Mouse (Mus musculus) intestine, embryonic 14.5 days (tissue): ENCODE data around the gene Slain1. TPM values are rescaled to one million over a fixed set of nuclear protein-coding genes. Genes with fewer than 3 reads are reported as not detected.

Experiments used
- ATAC-seq: fragments of 200-750 bp; cut with Nextera tagmentation; replicated peaks from 2 replicates; pipeline ENCODE4 v1.8.0; 2017; ENCODE audit warnings: low read depth, moderate number of reproducible peaks, moderate TSS enrichment, moderate library complexity; ENCODE audit not compliant: low FRiP score, low TSS enrichment
- DNase-seq: peaks from one replicate; pipeline ENCODE4 v3.0.0-alpha.2; 2018; ENCODE audit warnings: low spot score
- H3K27ac ChIP-seq: fragments of 300-500 bp; sonication (generic); 2 replicates; pipeline ENCODE4 v1.5.1; 2014; ENCODE audit warnings: low read depth, mild to moderate bottlenecking, control low read depth
- H3K27me3 ChIP-seq: fragments of 300-500 bp; sonication (generic); replicated peaks from 2 replicates; pipeline ENCODE4 v1.6.1; 2014; ENCODE audit warnings: low read length, control low read depth; ENCODE audit not compliant: control insufficient read depth, insufficient read depth
- H3K36me3 ChIP-seq: fragments of 300-500 bp; sonication (generic); 2 replicates; pipeline ENCODE4 v1.6.1; 2014; ENCODE audit warnings: low read length, control low read depth; ENCODE audit not compliant: control insufficient read depth, insufficient read depth
- H3K4me1 ChIP-seq: fragments of 300-500 bp; sonication (generic); replicated peaks from 2 replicates; pipeline ENCODE4 v1.6.1; 2014; ENCODE audit warnings: low read length, control low read depth, mixed read lengths; ENCODE audit not compliant: control insufficient read depth, insufficient read depth
- H3K4me2 ChIP-seq: fragments of 300-500 bp; sonication (generic); 2 replicates; pipeline ENCODE4 v1.6.1; 2014; ENCODE audit warnings: low read length
- H3K4me3 ChIP-seq: fragments of 300-500 bp; sonication (generic); 2 replicates; pipeline ENCODE4 v1.5.1; 2014; ENCODE audit warnings: low read depth, low read length, control low read depth, mixed read lengths
- H3K9ac ChIP-seq: fragments of 300-500 bp; sonication (generic); 2 replicates; pipeline ENCODE4 v1.6.1; 2014; ENCODE audit warnings: mild to moderate bottlenecking, low read length
- H3K9me3 ChIP-seq: fragments of 300-500 bp; sonication (generic); 2 replicates; pipeline ENCODE4 v1.6.1; 2016; ENCODE audit warnings: low read length, control low read depth; ENCODE audit not compliant: control insufficient read depth
- WGBS: fragments of 180-500 bp; shearing (Covaris S2); extraction: QIAGEN DNeasy Blood & Tissue Kit; methylation state at CpG from one replicate; pipeline ENCODE4 v1.1.7; 2014; 5-methylcytosine and 5-hydroxymethylcytosine counted together
- polyA plus RNA-seq: library from polyadenylated mRNA; unstranded; fragments of >200 nt; fragmentation: Nextera tagmentation; extraction: Ambion mirVana; gene quantifications from 2 replicates; pipeline ENCODE4 v1.2.1, GENCODE M21; 2014

Slain1 gene
- polyA plus RNA-seq, 1 experiment from 2014 or later, result 4.1 TPM

DNA sequence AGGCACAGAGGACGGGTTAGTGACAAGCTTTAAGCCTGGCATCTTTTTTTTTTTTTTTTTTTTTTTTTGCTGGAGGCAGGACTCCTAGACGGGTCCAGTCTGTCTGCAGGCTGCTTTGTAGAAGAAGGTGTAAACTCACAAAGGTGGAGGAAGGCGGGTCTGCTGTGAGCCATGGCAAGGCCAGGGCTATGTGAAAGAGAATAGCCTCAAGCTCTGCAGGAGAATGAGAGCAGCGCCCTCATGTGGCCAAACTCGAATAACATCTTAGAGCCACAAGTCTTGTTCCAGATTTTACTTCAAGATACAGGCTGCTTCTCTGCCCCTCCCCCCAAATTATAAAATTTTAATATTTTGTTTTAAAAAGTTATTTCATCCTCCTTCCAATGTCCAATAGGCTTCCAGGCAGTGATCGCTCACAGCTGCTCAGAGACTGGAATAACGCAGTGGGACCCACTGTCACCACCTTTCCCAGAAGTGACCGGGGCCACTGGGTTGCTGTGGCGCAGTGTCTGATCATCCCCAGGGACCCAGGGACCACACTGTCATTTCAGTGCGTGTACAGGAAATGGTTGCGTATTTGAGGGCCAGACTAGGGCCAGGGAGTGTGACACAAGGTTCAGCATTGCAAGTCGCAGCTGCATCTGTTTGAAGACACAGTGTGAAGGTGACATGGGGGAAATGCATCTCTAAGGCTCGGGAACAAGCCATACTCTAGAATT is 70.8 kb downstream of the Slain1 start:
- Histone ChIP-seq H3K9me3 (no peaks in the 10 kb centered on the region), H3K4me2 (no peak overlapping the region), H3K4me1 (peaks cover 5% of the 10 kb centered on the region; the same call in 1 of the 2 replicates), H3K36me3 (no peaks in the 10 kb centered on the region), H3K9ac (no peak overlapping the region), H3K27me3 (0 out of 2 replicates have a peak, but pooled peaks cover 2% of the 10 kb centered on the region), H3K27ac (no peak overlapping the region), H3K4me3 (no peak overlapping the region)
- peak; percentile 54; the same call in 1 of the 2 replicates for ATAC-seq
- DNase-seq, result peak; percentile 84
- 56% methylated on average over 13 of the region's 13 CpGs for WGBS

DNA sequence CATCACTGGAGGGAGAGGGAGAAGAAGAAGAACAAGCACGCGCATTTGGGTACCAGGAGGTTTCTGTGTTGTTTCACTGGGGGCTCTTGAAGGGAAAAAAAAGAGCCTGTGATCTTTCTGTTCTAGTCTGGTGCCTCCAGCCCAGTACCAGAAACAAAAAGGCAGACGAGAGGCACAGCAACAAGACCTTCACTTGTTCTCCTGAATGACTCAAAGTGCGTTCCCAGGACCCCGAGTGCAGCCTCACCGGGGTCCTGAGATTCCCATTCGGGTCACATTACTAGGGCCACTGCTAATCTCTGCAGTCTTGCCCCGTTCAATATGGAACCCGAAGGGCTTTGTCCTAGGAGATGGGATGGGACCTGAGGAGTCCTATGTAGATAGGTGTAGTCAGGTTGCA is 73.3 kb downstream of the Slain1 start:
- DNase-seq (no peak), ATAC-seq (no peak)
- no peaks in the 10 kb centered on the region for H3K36me3 ChIP-seq
- H3K4me3 ChIP-seq, result no peak overlapping the region
- no peaks in the 10 kb centered on the region for H3K9me3 ChIP-seq
- H3K27me3 ChIP-seq, result no peaks in the 10 kb centered on the region
- H3K27ac ChIP-seq, result no peak overlapping the region
- H3K4me1 ChIP-seq, result peaks cover 5% of the 10 kb centered on the region; the same call in 1 of the 2 replicates
- H3K4me2 ChIP-seq, result no peak overlapping the region
- WGBS, result 75% methylated on average over 9 of the region's 9 CpGs
- H3K9ac ChIP-seq, result no peak overlapping the region

DNA sequence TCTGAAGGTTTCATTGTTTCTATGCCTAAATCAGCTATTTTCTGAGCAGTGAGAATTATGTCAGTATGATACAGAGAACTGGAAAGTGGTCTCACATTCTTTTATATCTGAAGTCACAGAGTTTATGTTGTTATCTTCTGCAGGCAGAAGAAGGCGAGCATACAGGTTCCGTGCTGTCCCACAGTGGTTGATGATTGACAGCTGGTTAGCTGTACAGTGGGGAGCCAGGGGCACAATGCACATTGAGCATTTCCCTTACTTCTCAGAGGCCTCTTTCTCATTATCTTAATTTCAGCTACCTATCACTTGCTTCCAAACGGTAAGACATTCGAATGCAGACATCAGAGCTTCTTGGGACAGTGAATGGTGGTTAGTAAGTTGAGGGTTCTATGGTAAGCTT is 73.8 kb downstream of the Slain1 start:
- Histone ChIP-seq H3K36me3 (no peaks in the 10 kb centered on the region), H3K4me1 (peaks cover 5% of the 10 kb centered on the region; the same call in 1 of the 2 replicates), H3K9ac (no peak overlapping the region), H3K4me3 (no peak overlapping the region), H3K9me3 (no peaks in the 10 kb centered on the region), H3K27me3 (no peaks in the 10 kb centered on the region), H3K4me2 (no peak overlapping the region), H3K27ac (no peak overlapping the region)
- no peak for ATAC-seq
- DNase-seq, result no peak
- WGBS, result 73% methylated on average over 4 of the region's 4 CpGs

DNA sequence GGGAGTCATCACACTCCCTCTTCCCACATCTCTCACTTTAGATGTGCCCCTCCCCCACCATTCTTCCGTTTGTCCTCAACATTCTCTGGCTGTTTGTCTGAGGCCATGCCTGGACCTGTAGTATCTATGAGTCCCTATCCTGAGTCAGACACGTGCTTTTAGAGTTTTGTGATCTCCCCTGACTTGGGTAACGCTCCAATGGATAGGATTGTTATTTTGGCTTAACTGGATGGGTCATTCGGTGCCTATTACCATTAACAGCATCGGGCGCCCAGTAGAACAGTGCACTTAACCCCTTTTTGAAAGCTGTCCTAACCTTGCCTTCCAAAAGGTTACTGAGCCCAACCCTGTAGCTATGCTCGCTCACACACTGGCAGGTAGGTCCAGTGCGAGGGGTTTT is 78.5 kb downstream of the Slain1 start:
- 93% methylated on average over 8 of the region's 8 CpGs for WGBS
- Histone ChIP-seq H3K9ac (no peak overlapping the region), H3K36me3 (no peaks in the 10 kb centered on the region), H3K4me1 (no peaks in the 10 kb centered on the region), H3K27me3 (no peaks in the 10 kb centered on the region), H3K27ac (no peak overlapping the region), H3K4me2 (no peak overlapping the region), H3K4me3 (no peak overlapping the region), H3K9me3 (no peaks in the 10 kb centered on the region)
- no peak for DNase-seq
- ATAC-seq, result no peak

DNA sequence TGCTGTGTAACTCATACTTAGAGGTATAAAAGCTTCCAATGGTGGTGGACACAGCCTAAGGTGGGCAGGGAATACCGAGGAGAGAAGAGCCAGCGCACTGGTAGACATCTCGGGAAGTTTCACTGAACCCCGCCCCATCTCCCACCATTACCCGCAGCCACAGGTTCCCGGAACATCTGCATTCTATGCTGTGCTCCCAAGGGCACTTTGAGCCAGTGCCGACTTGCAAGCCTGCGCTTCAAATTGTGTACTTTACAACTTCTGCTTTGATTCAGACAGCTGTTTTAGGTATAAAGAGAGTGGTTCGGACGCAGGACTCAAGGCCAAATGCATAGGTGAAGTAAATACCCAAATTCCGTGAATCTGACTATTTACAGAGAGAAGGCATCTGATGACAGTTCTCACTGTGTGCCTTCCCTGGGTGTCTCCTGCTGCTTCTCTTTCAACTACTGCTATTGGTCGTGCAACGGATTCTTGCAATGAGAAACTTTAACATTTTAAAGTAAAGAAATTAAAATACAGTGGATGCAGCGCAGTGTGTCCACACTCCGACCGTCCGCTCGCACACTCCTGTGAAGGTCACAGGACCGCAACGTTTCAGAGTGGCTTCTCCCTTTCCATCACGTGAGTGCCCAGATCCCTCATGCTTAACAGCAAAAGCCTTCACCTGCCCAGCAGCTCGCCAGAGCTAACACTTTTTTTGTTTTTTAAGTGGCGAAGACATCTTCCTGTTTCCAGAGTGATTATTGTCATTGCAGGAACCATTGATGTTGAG is 79.1 kb downstream of the Slain1 start:
- Histone ChIP-seq H3K36me3 (no peaks in the 10 kb centered on the region), H3K4me1 (no peaks in the 10 kb centered on the region), H3K27ac (no peak overlapping the region), H3K4me2 (no peak overlapping the region), H3K9me3 (no peaks in the 10 kb centered on the region), H3K9ac (no peak overlapping the region), H3K4me3 (no peak overlapping the region), H3K27me3 (no peaks in the 10 kb centered on the region)
- DNase-seq (peak; percentile 16), ATAC-seq (no peak)
- WGBS, result 78% methylated on average over 23 of the region's 23 CpGs

DNA sequence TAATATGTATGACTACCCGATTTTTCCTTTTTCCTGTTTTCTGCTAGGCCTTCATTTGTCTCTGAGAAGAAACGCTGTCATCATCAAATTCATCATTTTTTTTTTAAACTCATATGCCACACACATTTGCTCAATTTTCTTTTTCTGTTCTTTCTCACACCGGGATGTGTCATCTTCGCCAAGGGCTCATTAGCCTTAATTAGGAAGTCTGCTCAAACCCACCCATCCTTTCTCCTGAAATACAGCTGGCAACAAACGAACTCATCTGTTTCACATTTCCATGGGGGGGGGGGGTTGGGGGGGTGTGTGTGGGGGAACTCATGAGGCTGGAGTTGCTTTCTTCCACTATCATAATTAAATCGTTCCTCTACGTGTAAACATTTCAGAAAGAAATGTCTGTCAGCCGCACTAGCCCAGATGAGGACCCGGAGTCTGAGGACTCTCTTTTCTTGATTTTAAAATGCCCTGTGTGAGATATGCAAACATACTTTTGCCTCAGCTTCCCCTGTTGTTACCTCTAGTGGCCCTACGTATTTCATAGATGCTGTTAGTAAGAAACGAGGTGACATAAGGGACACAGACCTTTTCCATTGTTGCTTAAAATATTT is 79.8 kb downstream of the Slain1 start:
- Histone ChIP-seq H3K36me3 (no peaks in the 10 kb centered on the region), H3K9ac (no peak overlapping the region), H3K9me3 (no peaks in the 10 kb centered on the region), H3K4me3 (no peak overlapping the region), H3K27me3 (no peaks in the 10 kb centered on the region), H3K4me1 (no peaks in the 10 kb centered on the region), H3K4me2 (no peak overlapping the region), H3K27ac (no peak overlapping the region)
- ATAC-seq (no peak), DNase-seq (peak; percentile 24)
- 58% methylated on average over 11 of the region's 11 CpGs for WGBS

DNA sequence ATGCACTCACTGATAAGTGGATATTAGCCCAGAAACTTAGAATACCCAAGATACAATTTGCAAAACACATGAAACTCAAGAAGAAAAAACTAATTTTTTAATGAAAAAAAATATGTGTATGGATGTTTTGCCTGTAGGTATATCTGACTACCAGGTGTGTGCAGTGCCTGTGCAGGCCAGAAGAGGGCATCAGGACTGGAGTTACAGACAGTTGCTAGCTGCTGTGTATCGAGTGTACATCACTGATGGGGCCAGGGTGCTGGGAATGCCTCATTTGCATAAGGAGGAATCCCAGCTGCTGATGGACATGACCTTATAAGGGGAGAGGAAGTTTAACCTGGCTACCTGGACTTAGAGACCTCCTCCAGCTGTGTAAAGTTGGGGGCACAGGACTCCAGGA is 82.6 kb downstream of the Slain1 start:
- no peak for ATAC-seq
- Histone ChIP-seq H3K4me3 (no peak overlapping the region), H3K9me3 (no peaks in the 10 kb centered on the region), H3K9ac (no peak overlapping the region), H3K36me3 (no peaks in the 10 kb centered on the region), H3K4me1 (no peaks in the 10 kb centered on the region), H3K4me2 (no peak overlapping the region), H3K27ac (no peak overlapping the region), H3K27me3 (no peaks in the 10 kb centered on the region)
- DNase-seq, result peak; percentile 44
- WGBS, result 67% methylated on average over 1 of the region's 1 CpGs

DNA sequence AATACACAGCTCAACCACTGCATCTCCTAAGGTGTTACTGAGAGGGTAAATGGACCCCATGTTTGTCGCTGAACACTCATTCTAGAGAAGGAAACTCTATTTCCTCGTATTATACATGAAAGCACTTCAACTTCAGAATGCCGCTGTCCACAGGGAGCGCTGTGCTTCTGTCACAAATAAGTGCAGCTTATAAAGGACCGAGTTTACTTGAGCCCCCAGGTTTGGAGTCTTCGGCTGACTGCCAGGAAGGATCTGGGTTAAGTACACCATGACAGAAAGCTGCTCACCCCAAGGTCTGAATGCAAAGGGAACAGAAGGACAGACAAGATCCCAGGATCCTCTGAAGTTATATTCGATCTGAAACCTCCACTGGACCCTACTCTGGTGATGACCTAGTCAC is 91.2 kb downstream of the Slain1 start:
- WGBS, result 82% methylated on average over 7 of the region's 7 CpGs
- no peak for ATAC-seq
- no peaks in the 10 kb centered on the region for H3K27me3 ChIP-seq
- H3K36me3 ChIP-seq, result no peaks in the 10 kb centered on the region
- no peak overlapping the region for H3K27ac ChIP-seq
- H3K9me3 ChIP-seq, result no peaks in the 10 kb centered on the region
- no peak for DNase-seq
- H3K4me1 ChIP-seq, result no peaks in the 10 kb centered on the region
- H3K4me2 ChIP-seq, result no peak overlapping the region
- no peak overlapping the region for H3K9ac ChIP-seq
- H3K4me3 ChIP-seq, result no peak overlapping the region
